Mouse (Mus musculus) testis, adult 2 months (tissue): Measurements from ENCODE around the gene Enpp6.

Source experiments
- CTCF ChIP-seq: fragments of 200-500 bp; IDR thresholded peaks from 2 replicates; pipeline ENCODE4 v1.5.1; 2012; ENCODE audit warnings: low read depth, mild to moderate bottlenecking, inconsistent platforms, low read length, moderate library complexity; ENCODE audit not compliant: control insufficient read depth, insufficient read depth, insufficient replicate concordance
- POLR2A ChIP-seq: fragments of 200-500 bp; IDR thresholded peaks from 2 replicates; pipeline ENCODE4 v1.6.1; 2012; ENCODE audit warnings: low read depth, mild to moderate bottlenecking, inconsistent platforms, low read length, moderate library complexity; ENCODE audit not compliant: control insufficient read depth

DNA sequence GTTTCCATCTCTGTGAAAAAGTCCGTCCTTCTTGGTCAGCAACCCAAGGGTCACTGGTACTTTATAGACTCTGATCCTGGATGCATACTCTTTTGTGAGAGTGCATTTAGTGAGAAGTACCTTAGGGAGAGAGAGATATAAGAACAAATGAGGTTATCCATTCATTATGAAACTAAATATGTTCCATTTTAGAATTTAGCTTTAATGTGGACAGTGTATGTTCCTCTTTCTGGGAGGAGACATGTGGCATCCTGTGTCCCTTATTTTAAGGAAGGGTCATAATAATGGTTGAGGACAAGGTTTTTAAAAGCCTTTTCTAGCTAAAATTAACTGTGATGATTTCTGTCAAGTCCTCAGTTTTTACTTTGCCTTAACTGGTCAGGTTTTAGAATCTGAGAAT is 142.2 kb downstream of the Enpp6 start:
- TF ChIP-seq POLR2A (no peak), CTCF (no peak)
